Comparison of ENCODE assay signal across 8 mouse cellular contexts in genomic region chr7:45127700-45128224, GRCm38 (mm10). TPM values are rescaled to one million over a fixed set of nuclear protein-coding genes. Genes with fewer than 3 reads are reported as not detected.
A peak's percentile ranks its signal among the peaks of the same experiment; 100 is the strongest.
DNase-seq lines count a peak whose midpoint lies in the region; ATAC-seq and TF ChIP-seq lines count a peak whose summit lies in the region.

No protein-coding gene starts in this region.

- WGBS in limb, embryonic 10.5 days = 1% methylated on average over 6 of the region's 6 CpGs
- 1% methylated on average over 6 of the region's 6 CpGs for WGBS in olfactory bulb, adult 2 months

- TF ChIP-seq POLR2A in olfactory bulb, adult 2 months (IDR thresholded peaks at IDR 0.05; ENCODE audit: insufficient read depth, low read depth, low read length) = no peak

- no peaks in the 10 kb centered on the region for H3K27me3 ChIP-seq in megakaryocyte, embryonic 14.5 days (replicated peaks)
- no peaks in the 10 kb centered on the region for H3K27me3 ChIP-seq in limb, embryonic 10.5 days (ENCODE audit: low read depth, poor library complexity, severe bottlenecking)

- peak overlapping the region; percentile 97 for H3K27ac ChIP-seq in limb, embryonic 10.5 days
- H3K27ac ChIP-seq in olfactory bulb, adult 2 months (ENCODE audit: insufficient read depth, low read depth, low read length) = no peak overlapping the region

- DNase-seq in adrenal gland, adult (ENCODE audit: inconsistent age in 2 of 2, low spot score in 1 of 2) = peak; percentile 11 to 64
- DNase-seq in adrenal gland, postnatal 36 days = no peak
- DNase-seq in limb, embryonic 10.5 days (ENCODE audit: low spot score) = no peak
- DNase-seq in gastrocnemius, adult 8-10 months (ENCODE audit: low spot score in 2 of 2) = no peak
- no peak for DNase-seq in urinary bladder, postnatal 14 days (ENCODE audit: low spot score)

- H3K4me3 ChIP-seq in megakaryocyte, embryonic 14.5 days (replicated peaks) = peak overlapping the region; percentile 98
- H3K4me3 ChIP-seq in limb, embryonic 10.5 days = peak overlapping the region; percentile 75
- H3K4me3 ChIP-seq in olfactory bulb, adult 2 months (ENCODE audit: insufficient read depth, low read depth, low read length) = peak overlapping the region; percentile 77

- peaks cover 75% of the 10 kb centered on the region for H3K4me1 ChIP-seq in megakaryocyte, embryonic 14.5 days
- peaks cover 45% of the 10 kb centered on the region for H3K4me1 ChIP-seq in limb, embryonic 10.5 days
- peaks cover 24% of the 10 kb centered on the region for H3K4me1 ChIP-seq in olfactory bulb, adult 2 months (ENCODE audit: control insufficient read depth, insufficient read depth, low read length)

- ATAC-seq in megakaryocyte, adult 5-6 weeks (ENCODE audit: poor library complexity, severe bottlenecking) = no peak

- TF ChIP-seq CTCF in olfactory bulb, adult 2 months (IDR thresholded peaks at IDR 0.05; ENCODE audit: insufficient read depth, low read depth, low read length) = no peak

- no peaks in the 10 kb centered on the region for H3K9me3 ChIP-seq in megakaryocyte, embryonic 14.5 days
- no peaks in the 10 kb centered on the region for H3K9me3 ChIP-seq in limb, embryonic 10.5 days (replicated peaks)

- H3K36me3 ChIP-seq in megakaryocyte, embryonic 14.5 days (replicated peaks; ENCODE audit: low read length) = peaks cover 61% of the 10 kb centered on the region
- peaks cover 38% of the 10 kb centered on the region for H3K36me3 ChIP-seq in limb, embryonic 10.5 days

RNA-seq across cellular contexts. Expression of gene Rpl13a, which starts 0.8 kb away (rescaled TPM):
- total RNA-seq in adrenal gland, postnatal 36 days (2021) = 1,000 to 10,000 TPM; 1,621 to 1,757 TPM
- polyA plus RNA-seq in megakaryocyte, embryonic 14.5 days (2012; ENCODE audit: insufficient read depth, low replicate concordance) = 3,981 and 5,869 TPM in 2 replicates
- 1,652 and 1,953 TPM in 2 replicates for total RNA-seq in megakaryocyte, adult 5-6 weeks (2015)
- 2,014 and 2,240 TPM in 2 replicates for total RNA-seq in megakaryocyte, adult 5-6 weeks (2017)
- 1,210 and 1,327 TPM in 2 replicates for polyA plus RNA-seq in limb, embryonic 10.5 days (2016; fragmentation: Nextera tagmentation; extraction: Ambion mirVana)
- 1,205 and 1,268 TPM in 2 replicates for polyA plus RNA-seq in olfactory bulb, adult 2 months (2012; ENCODE audit: insufficient read depth, insufficient read length, low replicate concordance, missing spikeins)
- 100 to 1,000 TPM; 647 to 843 (median 690) TPM for total RNA-seq in gastrocnemius, adult 8-10 months (2022)

RNA-seq across cellular contexts. Expression of gene Rps11, which starts 3.5 kb away (rescaled TPM):
- 1,000 to 10,000 TPM; 1,231 to 1,372 TPM for total RNA-seq in adrenal gland, postnatal 36 days (2021)
- polyA plus RNA-seq in megakaryocyte, embryonic 14.5 days (2012; ENCODE audit: insufficient read depth, low replicate concordance) = 39.7 and 217 TPM in 2 replicates
- 2,516 and 2,663 TPM in 2 replicates for total RNA-seq in megakaryocyte, adult 5-6 weeks (2015)
- total RNA-seq in megakaryocyte, adult 5-6 weeks (2017) = 1,201 and 1,233 TPM in 2 replicates
- 1,846 and 2,302 TPM in 2 replicates for polyA plus RNA-seq in limb, embryonic 10.5 days (2016; fragmentation: Nextera tagmentation; extraction: Ambion mirVana)
- polyA plus RNA-seq in olfactory bulb, adult 2 months (2012; ENCODE audit: insufficient read depth, insufficient read length, low replicate concordance, missing spikeins) = 657 TPM in 1 of 2 replicates, not detected in the other
- 100 to 1,000 TPM; 471 to 554 (median 519) TPM for total RNA-seq in gastrocnemius, adult 8-10 months (2022)

RNA-seq across cellular contexts. Expression of gene Gm45713, which starts 8.3 kb away (rescaled TPM):
- total RNA-seq in adrenal gland, postnatal 36 days (2021) = not detected
- polyA plus RNA-seq in megakaryocyte, embryonic 14.5 days (2012; ENCODE audit: insufficient read depth, low replicate concordance) = 2.1 and 9.4 TPM in 2 replicates
- not detected in 2 replicates for total RNA-seq in megakaryocyte, adult 5-6 weeks (2015)
- total RNA-seq in megakaryocyte, adult 5-6 weeks (2017) = not detected in 2 replicates
- not detected in 2 replicates for polyA plus RNA-seq in limb, embryonic 10.5 days (2016; fragmentation: Nextera tagmentation; extraction: Ambion mirVana)
- not detected in 2 replicates for polyA plus RNA-seq in olfactory bulb, adult 2 months (2012; ENCODE audit: insufficient read depth, insufficient read length, low replicate concordance, missing spikeins)
- total RNA-seq in gastrocnemius, adult 8-10 months (2022) = not detected

RNA-seq across cellular contexts. Expression of gene Flt3l, which starts 8.5 kb away (rescaled TPM):
- 10 to 100 TPM; 15.3 to 25.5 TPM for total RNA-seq in adrenal gland, postnatal 36 days (2021)
- 78.6 and 81.1 TPM in 2 replicates for polyA plus RNA-seq in megakaryocyte, embryonic 14.5 days (2012; ENCODE audit: insufficient read depth, low replicate concordance)
- 22.7 and 29.0 TPM in 2 replicates for total RNA-seq in megakaryocyte, adult 5-6 weeks (2015)
- 17.4 and 17.6 TPM in 2 replicates for total RNA-seq in megakaryocyte, adult 5-6 weeks (2017)
- 1.4 and 1.5 TPM in 2 replicates for polyA plus RNA-seq in limb, embryonic 10.5 days (2016; fragmentation: Nextera tagmentation; extraction: Ambion mirVana)
- not detected in 2 replicates for polyA plus RNA-seq in olfactory bulb, adult 2 months (2012; ENCODE audit: insufficient read depth, insufficient read length, low replicate concordance, missing spikeins)
- 1 to 10 TPM in 3 of 4 experiments, under 1 TPM in 1; 0.94 to 2.7 (median 2.3) TPM for total RNA-seq in gastrocnemius, adult 8-10 months (2022)

RNA-seq across cellular contexts. Expression of gene Fcgrt, which starts 24.1 kb away (rescaled TPM):
- 100 to 1,000 TPM; 116 to 138 TPM for total RNA-seq in adrenal gland, postnatal 36 days (2021)
- polyA plus RNA-seq in megakaryocyte, embryonic 14.5 days (2012; ENCODE audit: insufficient read depth, low replicate concordance) = 28.9 and 70.0 TPM in 2 replicates
- total RNA-seq in megakaryocyte, adult 5-6 weeks (2015) = 22.0 and 22.5 TPM in 2 replicates
- 64.1 and 69.0 TPM in 2 replicates for total RNA-seq in megakaryocyte, adult 5-6 weeks (2017)
- 5.2 and 7.8 TPM in 2 replicates for polyA plus RNA-seq in limb, embryonic 10.5 days (2016; fragmentation: Nextera tagmentation; extraction: Ambion mirVana)
- not detected in 2 replicates for polyA plus RNA-seq in olfactory bulb, adult 2 months (2012; ENCODE audit: insufficient read depth, insufficient read length, low replicate concordance, missing spikeins)
- 10 to 100 TPM; 23.8 to 37.0 (median 30.0) TPM for total RNA-seq in gastrocnemius, adult 8-10 months (2022)

Comparison
In these comparisons a context has a peak if more than half of its experiments do, and no peak if none do; other contexts are left out.
1. DNase-seq: peak in adrenal gland, adult (2 of 2); none in adrenal gland, postnatal 36 days (0 of 2), limb, embryonic 10.5 days (single experiment), gastrocnemius, adult 8-10 months (0 of 2) and urinary bladder, postnatal 14 days (single experiment).
2. Peak in every context shown above with its lines, with median percentiles within 50 percentile points of each other: H3K4me3 ChIP-seq.